Mouse (Mus musculus) spleen, postnatal 10 days (tissue): ENCODE results near the gene Gpcpd1.
"Not testable (repeated sequence)": the region's sequence is repeated elsewhere in the genome, so short reads cannot be mapped to it uniquely, and the experiment has no call there.

ENCODE experiments used
- DNase-seq, 2 experiments: peaks; one replicate each; pipeline ENCODE4 v3.0.0; 2021 to 2022; ENCODE audit warnings: low spot score in 2 of 2

The Gpcpd1 gene

GRCm38 (mm10) chr2:132587240-132587779 lies at the start of gene Gpcpd1:
TSS of gene Gpcpd1 (minus strand) at chr2:132587729.
- DNase-seq: no peak

- no peak for DNase-seq
These were observed 49.0 kb upstream of the Gpcpd1 start for GRCm38 (mm10) chr2:132636534-132636933.

GRCm38 (mm10) chr2:132628626-132629025 lies 41.1 kb upstream of the Gpcpd1 start:
- DNase-seq: no peak

- no peak for DNase-seq
These were observed 35.6 kb upstream of the Gpcpd1 start for GRCm38 (mm10) chr2:132623092-132623491.

GRCm38 (mm10) chr2:132617693-132618092 lies 30.2 kb upstream of the Gpcpd1 start:
- no peak for DNase-seq

GRCm38 (mm10) chr2:132613581-132614188 lies 26.2 kb upstream of the Gpcpd1 start:
- DNase-seq: no peak

- no peak for DNase-seq
These were observed 24.2 kb upstream of the Gpcpd1 start for GRCm38 (mm10) chr2:132611551-132612233.

- peak in 1 of 2 experiments; percentile 52 for DNase-seq
These were observed 19.9 kb upstream of the Gpcpd1 start for GRCm38 (mm10) chr2:132607141-132608093.

- no peak for DNase-seq
These were observed 18.4 kb upstream of the Gpcpd1 start for GRCm38 (mm10) chr2:132605795-132606563.

- no peak for DNase-seq
These were observed 17.4 kb upstream of the Gpcpd1 start for GRCm38 (mm10) chr2:132604922-132605321.

- no peak for DNase-seq
These were observed 16.2 kb upstream of the Gpcpd1 start for GRCm38 (mm10) chr2:132603706-132604105.

- no peak for DNase-seq
These were observed 14.2 kb upstream of the Gpcpd1 start for GRCm38 (mm10) chr2:132601777-132602176.

- no peak for DNase-seq
These were observed 12.6 kb upstream of the Gpcpd1 start for GRCm38 (mm10) chr2:132600081-132600480.

GRCm38 (mm10) chr2:132599127-132599526 lies 11.6 kb upstream of the Gpcpd1 start:
- peak in 1 of 2 experiments; percentile 28 for DNase-seq

- peak in 1 of 2 experiments; percentile 21 for DNase-seq
These were observed 10.4 kb upstream of the Gpcpd1 start for GRCm38 (mm10) chr2:132597866-132598480.

- peak in 1 of 2 experiments; percentile 54 for DNase-seq
These were observed 9.7 kb upstream of the Gpcpd1 start for GRCm38 (mm10) chr2:132597226-132597625.

- DNase-seq: no peak
These were observed 8.2 kb upstream of the Gpcpd1 start for GRCm38 (mm10) chr2:132595601-132596235.

GRCm38 (mm10) chr2:132592126-132592525 lies 4.6 kb upstream of the Gpcpd1 start:
- no peak for DNase-seq

- DNase-seq: not testable (repeated sequence)
These were observed 4.0 kb upstream of the Gpcpd1 start for GRCm38 (mm10) chr2:132591579-132591978.

GRCm38 (mm10) chr2:132589906-132590538 lies 2.5 kb upstream of the Gpcpd1 start:
- DNase-seq: no peak
